Mouse (Mus musculus) spleen, adult 12 weeks (tissue): Measurements from ENCODE around the gene Gsn.
A peak's percentile ranks its signal among the peaks of the same experiment; 100 is the strongest.

ENCODE experiments used
- DNase-seq: peaks from one replicate; pipeline ENCODE4 v3.0.0; 2022; ENCODE audit warnings: low spot score

Gsn gene

DNA sequence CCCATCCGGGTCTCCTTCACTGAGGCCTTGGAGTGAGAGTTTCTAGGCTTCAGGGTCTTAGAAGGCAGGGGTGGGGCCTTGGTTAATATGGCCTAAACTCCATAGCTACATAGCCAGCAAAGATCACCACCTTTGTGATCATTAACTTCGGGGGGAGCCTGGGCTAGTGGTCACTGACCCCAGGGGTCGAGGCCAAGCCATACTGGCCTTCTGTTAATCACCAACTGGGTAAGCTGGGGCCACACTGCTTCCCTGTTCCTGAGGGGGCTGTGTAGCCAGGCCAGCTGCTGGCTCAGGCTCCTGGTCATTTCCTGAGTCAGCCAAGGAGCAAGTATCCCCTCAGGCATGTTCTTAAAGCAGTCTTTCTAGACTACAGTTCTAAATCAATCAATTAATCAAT lies 23.8 kb downstream of the Gsn start:
- no peak for DNase-seq

DNA sequence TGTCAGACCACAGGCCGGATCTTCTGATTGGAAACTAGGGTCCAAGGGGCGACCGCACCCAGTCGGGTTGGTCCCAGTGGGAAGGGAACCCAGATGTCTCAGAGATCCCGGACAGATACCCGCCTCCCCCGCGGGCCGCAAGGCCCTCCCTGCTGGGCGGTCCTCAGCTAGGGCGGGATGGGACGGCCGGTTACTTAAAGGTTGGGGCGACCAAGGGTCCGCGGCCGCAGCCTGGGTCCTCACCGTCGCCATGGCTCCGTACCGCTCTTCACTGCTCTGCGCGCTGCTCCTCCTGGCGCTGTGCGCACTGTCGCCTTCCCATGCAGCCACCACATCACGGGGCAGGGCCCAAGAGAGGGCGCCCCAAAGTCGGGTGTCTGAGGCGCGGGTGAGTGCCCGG lies 26.0 kb downstream of the Gsn start:
- DNase-seq: no peak

DNA sequence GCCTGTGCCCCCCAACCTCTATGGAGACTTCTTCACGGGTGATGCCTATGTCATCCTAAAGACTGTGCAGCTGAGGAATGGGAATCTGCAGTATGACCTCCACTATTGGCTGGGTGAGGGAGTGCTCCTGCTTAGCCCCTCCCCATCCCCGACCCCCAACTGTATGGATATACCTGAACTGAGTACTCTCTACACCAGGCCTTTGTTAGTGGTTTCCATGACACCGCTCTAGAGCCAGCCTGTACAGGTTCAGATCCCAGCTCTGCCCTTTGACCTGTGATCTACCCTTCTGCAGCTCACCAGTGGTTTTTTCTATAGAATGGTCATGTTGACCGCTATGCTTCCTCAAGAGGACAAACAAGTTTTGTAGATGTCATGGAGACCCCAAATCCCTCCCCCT lies 27.8 kb downstream of the Gsn start:
- DNase-seq: no peak

DNA sequence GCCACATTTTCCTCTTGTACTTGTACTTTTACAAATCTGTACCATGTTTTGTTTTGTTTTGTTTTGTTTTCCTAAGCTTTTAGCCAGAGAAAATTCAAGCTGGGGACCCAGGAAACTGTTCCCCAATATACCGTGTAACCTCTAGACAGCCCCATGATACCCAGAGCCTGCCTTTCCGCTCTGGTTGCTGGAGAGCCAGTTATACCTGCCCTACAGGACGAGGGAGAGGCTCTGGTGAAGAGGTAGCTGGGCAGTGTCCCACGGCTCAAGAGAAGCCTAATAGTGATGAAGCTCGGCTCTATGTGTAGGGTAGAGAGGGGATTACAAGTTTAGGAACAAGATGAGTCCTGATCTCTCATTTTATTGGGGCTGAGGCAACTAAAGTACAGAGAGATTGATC lies 29.0 kb downstream of the Gsn start:
- DNase-seq: no peak

DNA sequence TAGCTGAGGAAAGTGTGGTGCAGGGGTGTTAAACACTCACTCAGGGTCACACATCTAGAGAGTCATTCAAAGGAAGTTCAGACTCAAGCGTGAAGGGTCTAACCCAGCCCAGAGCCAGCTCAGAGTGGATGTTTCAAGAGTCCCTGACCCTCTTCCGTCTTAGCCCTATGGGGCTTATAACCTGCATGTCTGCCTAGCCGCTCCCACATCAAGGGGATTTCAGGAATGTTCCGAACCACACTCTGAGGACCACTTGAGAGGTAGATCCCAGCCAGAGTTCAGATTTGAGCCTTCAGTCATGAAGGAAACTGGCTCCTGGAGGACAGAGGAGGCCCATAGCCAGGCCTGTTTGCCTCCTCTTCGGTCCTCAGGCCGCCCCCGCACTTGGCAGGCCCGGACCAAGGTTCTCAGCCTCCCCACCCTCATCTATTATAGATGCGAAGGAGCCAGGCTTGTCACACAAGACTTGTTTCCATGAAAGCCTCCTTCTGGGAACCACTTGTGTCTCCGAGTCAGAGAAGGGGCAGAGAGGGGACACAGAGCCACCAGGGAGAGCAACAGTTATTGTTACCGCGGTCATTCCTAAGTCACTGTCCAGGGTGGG lies 30.9 kb downstream of the Gsn start:
- no peak for DNase-seq

DNA sequence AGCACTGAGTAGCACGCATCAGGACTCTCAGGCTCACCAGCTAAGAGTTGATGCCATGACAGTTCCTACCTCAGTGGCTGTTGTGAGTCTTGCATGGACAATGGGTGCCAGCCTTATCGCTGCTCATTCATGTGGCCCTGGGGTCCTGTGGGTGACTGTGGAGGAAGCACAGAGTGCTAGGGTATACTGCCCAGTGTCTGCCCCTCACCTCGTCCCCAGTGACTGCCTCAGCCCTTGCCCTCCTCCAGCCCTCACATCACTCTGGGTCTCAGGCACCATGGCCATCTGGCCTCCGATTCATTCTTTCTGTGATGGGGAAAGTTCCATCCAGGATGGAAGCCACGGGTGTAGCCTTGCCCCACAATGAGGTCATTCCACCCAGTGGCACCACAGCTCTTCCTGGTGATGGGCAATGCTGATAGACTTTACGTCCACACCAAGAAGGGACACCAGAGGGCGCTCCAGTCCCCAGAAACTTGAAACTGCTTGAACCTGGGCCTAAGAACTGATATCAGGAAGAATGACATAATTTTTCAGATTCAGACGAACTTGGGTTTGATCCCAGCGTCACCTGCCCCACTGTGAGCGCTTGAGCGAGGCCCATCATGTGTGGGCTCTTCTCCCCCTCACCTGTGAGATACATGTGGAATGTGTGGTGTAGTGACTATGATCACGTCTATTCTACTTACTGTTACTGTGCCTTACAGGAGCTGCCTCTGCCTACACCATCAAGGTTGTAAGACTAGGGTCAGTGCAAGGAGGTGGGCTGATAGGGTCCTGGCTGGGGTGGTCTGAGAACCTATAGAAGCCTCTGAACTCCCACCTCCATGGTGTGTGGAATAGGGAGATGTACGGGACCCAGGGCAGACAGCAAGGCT lies 32.8 kb downstream of the Gsn start:
- peak; percentile 71 for DNase-seq

DNA sequence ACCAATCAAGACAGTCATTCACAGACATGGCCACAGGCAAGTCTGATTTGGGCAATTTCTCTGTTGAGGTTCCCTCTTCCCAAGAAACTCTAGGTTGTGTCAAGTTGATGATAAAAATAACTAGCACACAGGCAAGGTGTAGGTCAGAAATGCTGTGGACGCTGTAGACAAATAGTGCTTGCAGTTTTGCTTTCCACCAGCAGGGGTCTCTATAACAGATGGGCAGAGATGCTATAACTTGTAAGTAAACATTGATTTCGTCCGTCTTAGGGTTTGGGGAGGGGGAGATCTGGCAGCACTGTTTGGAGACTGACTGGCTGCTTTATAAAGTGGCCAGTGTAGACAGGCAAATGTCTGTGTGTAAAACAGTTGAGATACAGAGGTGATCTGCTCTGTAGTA lies 35.7 kb downstream of the Gsn start:
- peak; percentile 48 for DNase-seq

DNA sequence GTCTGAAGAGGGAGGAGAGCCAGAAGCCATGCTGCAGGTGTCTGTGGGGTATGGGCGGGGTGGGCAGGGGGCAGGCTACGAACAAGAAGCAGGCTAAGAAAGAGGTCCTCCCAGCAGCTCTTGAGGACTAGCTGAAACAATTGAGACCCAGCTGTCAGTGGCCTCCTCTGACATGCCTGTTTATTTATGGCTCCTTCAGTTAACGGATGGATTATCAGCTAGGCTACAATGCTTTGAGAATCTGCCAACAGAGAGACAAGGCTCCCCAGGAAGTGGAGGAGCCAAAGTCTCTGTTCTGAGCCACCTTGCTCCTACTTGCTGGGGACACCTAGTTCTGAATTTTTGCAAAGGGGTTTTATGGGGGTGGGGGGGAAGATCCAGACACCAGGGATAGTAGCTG lies 36.5 kb downstream of the Gsn start:
- no peak for DNase-seq

DNA sequence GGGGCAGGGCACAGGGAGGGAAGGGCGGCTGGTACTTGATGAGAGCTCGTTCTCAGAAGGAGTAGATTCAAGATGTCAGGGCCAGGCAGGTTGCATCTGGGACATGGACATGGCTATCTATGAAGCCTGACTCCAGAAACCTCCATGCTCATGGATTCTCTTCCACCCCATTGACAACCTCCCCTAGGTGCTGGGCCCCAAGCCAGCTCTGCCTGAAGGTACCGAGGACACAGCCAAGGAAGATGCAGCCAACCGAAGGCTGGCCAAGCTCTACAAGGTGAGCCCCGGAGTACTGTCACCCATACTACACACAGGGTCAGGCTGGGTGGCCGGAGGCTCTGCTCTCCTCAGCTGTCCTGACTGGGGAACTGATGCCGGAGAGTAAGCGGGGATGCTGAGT lies 37.1 kb downstream of the Gsn start:
- no peak for DNase-seq

DNA sequence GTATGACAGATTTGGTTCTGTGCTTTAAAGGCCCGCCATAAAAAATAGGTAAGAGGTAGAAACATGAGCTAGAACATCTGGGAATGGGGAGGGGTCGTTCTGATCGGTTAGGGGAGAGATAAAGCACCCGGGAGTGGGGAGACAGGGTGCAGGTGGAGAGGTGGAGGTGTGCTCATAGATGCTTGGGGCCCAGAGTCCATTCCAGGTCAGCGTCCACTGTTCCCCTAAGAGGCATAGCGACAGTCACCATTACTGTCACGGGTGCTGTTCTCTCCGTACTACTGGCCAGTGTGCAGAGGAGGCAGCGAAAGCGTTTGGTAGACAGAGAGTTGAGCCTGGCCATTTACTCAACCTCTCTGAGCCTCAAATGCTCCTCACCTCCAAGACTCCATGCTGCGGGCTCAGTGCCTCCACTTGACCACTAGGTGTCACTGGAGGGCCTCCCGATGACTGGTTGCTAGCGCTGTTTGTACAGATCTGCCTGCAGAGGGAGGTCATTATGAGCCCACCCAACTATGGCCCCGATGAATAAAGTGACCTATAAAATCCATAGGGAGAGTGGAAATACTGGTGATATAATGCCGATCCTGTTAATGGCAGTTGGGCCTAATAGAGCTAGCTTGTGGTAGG lies 41.6 kb downstream of the Gsn start:
- peak; percentile 75 for DNase-seq

DNA sequence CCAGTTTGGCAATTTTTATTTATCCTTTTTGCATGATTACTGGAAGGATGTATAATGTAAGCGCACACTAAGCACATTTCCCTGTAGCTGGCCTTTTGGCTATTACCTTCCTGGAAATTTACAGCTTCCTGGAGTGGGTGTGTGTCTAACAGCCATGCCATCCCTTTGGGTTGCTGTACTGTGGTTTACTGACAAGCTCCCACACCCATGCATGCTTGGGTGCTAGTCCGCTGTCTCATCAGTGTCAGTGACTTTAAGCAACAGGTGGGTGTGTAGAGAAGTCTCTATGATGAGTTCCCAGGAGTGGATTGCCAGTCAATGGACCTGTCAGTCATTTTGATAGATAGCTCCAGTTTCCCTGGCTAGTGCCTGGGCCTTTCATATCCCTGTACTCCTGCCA lies 43.3 kb downstream of the Gsn start:
- no peak for DNase-seq

DNA sequence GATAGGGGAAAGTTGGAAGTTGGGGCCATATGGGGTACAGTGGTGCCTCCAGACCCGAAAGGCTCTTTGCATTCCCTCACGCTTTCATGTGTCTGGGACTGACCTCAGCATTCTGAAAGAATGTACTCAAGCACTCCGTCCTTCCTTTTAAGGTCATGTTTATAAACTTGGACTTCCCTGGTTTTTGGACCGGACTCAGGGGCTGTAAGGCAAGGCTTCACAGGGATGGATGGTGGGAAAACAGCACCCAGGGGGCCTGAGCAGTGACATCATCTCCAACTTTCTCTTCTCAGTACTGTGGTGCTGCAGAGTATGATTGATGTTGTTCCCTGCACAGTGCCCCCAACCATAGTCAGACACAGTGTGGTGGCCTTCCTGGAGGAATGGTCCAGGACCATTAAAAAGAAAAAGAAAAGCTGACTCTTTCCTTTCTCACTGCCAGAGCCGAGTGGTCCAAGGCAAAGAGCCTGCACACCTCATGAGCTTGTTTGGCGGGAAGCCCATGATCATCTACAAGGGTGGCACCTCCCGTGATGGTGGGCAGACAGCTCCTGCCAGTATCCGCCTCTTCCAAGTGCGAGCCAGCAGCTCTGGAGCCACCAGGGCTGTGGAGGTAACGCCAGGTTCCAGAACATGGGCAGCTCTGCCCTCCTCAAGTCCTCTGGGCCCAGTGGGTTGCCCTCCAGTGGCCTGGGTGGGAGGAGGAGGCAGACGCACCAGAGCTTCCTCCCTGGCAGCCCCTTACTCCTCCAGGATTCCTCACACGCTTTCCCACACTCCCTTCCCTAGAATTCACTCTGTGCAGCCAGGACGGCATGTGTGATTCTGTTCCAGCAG lies 46.1 kb downstream of the Gsn start:
- DNase-seq: no peak

DNA sequence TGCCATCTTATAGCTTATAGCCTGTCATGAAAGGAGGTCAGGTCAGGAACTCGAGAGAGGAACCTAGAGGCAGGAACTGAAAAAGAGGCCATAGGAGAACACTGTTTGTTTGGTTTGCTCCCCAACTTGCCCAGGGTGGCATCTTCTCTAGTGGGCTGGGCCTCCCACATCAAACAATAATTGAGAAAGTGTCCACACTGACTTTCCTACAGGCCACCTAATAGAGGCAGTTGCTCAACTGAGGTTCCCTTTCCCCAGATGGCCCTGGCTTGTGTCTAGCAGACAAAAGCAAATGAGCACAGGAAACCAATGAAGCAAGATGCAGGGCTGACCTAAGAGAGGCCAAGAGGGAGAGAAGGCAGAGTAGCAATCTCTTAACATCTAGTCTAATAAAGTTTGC lies 52.0 kb downstream of the Gsn start:
- no peak for DNase-seq

DNA sequence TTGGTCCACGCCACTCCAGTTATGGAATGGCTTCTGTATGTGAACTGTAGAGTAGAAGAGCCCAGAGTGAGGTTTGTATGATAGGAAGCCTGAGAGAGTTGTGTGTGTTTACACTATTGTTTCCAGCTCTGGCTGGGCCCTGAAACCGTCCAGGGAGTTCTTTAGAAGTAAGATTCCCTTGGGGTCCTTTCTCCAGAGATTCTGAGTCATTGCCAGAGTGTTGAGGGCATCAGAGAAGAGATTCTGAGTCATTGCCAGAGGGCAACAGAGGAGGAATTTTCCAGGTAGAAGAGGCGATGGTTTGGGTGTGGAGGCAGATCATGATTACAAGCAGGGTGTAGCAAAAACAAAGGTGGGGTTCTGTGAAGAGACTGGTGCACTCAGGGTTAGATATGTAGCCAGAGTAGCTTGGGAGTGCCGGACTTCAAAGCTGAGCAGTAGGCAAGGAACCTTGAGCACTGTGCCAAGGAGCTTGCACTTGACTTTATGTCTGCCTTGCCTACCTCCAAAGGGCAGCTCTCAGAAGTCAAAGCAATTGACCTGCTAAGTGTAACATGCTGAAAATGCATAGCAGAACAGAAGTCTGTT lies 53.8 kb downstream of the Gsn start:
- no peak for DNase-seq

DNA sequence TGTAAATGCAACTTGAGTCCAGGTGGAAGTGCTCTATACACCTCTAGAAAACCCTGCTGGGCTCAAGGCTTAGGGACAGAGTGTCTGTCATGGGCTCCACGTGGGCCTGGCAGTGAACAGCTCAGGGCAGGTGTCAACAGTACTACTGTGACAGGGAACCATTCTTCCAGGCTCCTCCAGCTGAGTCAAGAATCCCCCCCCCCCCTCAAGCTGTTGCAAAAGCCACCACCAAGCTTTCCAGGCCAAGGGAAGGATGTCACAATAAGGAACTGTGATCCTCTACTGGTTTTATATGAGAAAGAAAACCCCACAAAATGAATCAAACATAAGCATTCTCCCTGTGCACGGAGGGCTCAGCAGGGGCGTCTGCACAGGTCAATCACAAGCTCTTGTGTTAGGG lies 58.1 kb downstream of the Gsn start:
- DNase-seq: no peak

DNA sequence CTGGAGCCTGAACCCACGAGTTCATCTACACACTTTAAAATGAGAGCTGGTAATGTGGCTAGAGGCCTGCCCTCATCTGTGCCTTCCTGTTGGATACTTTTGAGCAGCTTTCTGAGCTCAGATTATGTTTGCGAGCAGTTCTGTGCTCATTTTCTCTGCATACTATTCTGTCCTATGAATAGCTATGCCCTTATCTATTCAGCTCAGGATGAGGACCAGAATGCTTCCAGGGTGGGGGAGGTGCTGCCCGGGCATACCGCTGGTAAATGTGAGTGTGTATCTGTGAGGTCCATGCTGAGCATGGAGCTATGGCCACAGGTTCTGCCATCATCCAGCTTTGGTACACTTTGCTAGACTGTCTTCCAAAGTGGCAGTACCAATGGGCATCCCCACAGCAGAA lies 61.4 kb downstream of the Gsn start:
- no peak for DNase-seq

DNA sequence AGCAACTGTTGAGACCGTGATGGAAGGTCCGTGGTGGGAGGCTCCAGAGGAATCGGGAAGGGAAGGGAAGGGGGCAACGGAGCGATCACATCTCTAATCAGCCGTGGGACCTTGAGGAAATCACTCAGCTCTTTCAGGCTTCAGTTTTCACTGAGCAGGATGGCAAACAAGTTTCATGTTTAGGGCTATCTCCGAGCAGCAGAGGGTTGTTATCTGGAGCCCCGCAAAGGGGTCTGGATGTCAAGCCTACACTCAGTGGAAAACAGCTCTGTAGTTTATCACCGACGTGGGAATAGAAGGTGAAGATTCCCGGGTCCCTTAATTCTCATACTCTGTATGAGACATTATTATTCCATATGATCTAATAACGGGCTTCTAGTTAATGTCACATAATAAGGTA lies 62.2 kb downstream of the Gsn start:
- DNase-seq: no peak

DNA sequence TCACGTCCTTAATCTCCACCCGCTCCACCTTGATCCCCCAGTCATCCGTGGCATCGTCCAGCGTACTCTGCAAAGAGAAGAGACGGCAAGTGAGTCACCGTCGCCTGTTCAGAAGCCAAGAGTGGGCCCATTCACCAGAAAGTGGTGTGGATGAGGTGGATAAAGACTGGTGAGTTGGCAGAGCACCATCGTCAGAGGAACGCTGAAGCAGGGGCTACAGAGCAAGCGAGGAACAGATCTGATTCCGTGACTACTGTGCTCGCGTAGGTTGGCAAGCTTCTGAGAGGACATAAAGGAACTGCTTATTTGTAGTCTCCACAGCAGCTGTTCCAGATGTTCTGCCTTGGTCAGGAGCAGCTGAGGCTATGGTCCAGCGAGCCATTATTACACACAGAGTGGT lies 64.2 kb downstream of the Gsn start:
- no peak for DNase-seq

DNA sequence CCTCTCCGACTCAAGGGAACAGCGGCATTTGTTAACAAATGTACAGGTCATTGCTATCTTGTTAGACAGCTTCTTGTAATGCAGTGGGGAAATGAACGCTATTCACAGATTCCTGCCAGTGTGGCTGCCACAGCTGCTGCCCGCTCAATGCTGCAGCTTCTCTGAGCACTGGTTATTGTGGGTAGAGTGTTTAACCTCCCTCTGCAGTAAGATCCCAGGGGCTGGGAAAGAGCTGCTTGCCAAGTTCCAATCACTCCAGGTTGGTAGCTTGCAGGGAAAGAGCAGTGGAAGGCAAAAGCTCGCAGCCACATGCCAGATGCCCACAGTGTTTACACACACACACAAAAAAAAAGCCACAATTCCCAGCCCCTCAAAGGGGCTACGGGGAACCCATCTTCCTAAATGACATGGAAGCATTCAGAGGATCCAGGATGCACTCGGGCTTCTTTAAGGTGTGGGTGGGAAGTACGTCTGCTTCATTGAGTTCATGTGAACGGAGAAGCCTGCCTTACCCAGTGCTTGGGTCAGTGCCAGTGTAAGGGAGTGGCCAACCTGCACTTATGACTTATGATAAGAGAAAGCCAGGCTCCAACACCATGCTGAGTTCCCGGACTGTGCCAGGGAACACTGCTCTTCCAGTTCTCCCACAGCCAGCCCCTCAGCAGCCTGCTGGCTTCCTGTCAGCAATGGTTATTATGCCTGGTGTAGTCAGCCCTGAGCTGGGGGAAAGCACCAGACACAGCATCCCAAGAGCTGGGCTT lies 66.4 kb downstream of the Gsn start:
- DNase-seq: peak; percentile 78

DNA sequence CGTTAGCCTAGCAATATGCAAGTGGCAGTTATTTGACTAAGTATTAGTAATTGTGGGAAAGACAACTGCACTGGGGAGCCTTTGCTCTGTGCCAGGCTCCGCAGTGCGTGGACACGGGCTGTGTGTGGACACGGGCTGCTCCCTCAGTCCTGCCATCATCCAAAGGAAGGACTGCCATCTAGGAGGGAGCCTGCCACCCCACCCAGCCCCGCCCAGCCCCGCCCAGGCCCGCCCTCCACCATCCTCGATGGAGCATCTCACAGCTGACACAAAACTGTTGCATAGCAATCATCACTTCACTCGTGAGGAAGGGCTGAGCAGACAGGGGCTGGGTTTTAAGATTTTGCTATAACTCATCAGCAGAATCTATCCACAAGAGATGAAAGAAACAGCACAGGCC lies 69.8 kb downstream of the Gsn start:
- DNase-seq: no peak

DNA sequence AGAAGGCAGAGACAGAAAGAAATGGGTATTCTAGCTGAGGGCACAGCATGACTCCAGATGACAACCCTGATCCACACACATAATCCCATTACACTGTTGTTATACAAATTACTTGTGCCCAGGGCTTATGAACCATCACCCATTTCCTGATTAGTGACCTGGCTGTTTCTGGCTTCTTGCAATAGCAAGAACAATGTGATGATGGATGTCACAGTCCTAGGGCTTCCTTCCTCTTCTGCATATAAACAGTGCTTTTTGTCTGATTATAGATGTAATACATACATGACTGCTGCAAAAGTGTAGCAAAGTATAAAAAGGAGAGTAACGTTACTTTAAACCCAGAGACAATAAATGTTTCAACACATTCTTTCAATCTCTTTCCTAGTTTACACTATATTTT lies 70.8 kb downstream of the Gsn start:
- no peak for DNase-seq
